Mouse (Mus musculus) neural tube, embryonic 14.5 days (tissue): ENCODE measurements around the gene Ptprs. TPM values are rescaled to one million over a fixed set of nuclear protein-coding genes. Genes with fewer than 3 reads are reported as not detected.
A peak's percentile ranks its signal among the peaks of the same experiment; 100 is the strongest.

Experiments
- ATAC-seq: fragments of 200-750 bp; cut with Nextera tagmentation; 2 replicates; pipeline ENCODE4 v1.8.0; 2017; ENCODE audit warnings: low read depth, mild to moderate bottlenecking, moderate TSS enrichment, moderate library complexity
- H3K27ac ChIP-seq: fragments of 300-500 bp; sonication (generic); 2 replicates; pipeline ENCODE4 v1.5.1; 2014; ENCODE audit warnings: low read depth, mild to moderate bottlenecking, control low read depth, low read length, moderate library complexity, mixed read lengths
- H3K27me3 ChIP-seq: fragments of 300-500 bp; sonication (generic); 2 replicates; pipeline ENCODE4 v1.6.1; 2014; ENCODE audit warnings: low read length; ENCODE audit not compliant: control insufficient read depth, insufficient read depth
- H3K36me3 ChIP-seq: fragments of 300-500 bp; sonication (generic); 2 replicates; pipeline ENCODE4 v1.6.1; 2014; ENCODE audit warnings: low read length, mixed read lengths; ENCODE audit not compliant: control insufficient read depth, insufficient read depth
- H3K4me1 ChIP-seq: fragments of 300-500 bp; sonication (generic); 2 replicates; pipeline ENCODE4 v1.6.1; 2014; ENCODE audit warnings: low read length; ENCODE audit not compliant: control insufficient read depth, insufficient read depth
- H3K4me2 ChIP-seq: fragments of 300-500 bp; sonication (generic); 2 replicates; pipeline ENCODE4 v1.6.1; 2014; ENCODE audit warnings: mild to moderate bottlenecking, low read depth, low read length, control low read depth
- H3K4me3 ChIP-seq: fragments of 300-500 bp; sonication (generic); 2 replicates; pipeline ENCODE4 v1.5.1; 2014; ENCODE audit warnings: low read depth, low read length, control low read depth, mixed read lengths
- H3K9ac ChIP-seq: fragments of 300-500 bp; sonication (generic); replicated peaks from 2 replicates; pipeline ENCODE4 v1.6.1; 2014; ENCODE audit warnings: low read depth, mild to moderate bottlenecking, control low read depth, low read length, mixed read lengths
- H3K9me3 ChIP-seq: fragments of 300-500 bp; sonication (generic); 2 replicates; pipeline ENCODE4 v1.6.1; 2016; ENCODE audit warnings: low read length; ENCODE audit not compliant: control insufficient read depth
- WGBS: fragments of 180-500 bp; shearing (Covaris S2); extraction: QIAGEN DNeasy Blood & Tissue Kit; methylation state at CpG from one replicate; pipeline ENCODE4 v1.1.7; 2014; 5-methylcytosine and 5-hydroxymethylcytosine counted together
- polyA plus RNA-seq: library from polyadenylated mRNA; unstranded; fragments of >200 nt; fragmentation: Nextera tagmentation; extraction: Ambion mirVana; gene quantifications from 2 replicates; pipeline ENCODE4 v1.2.1, GENCODE M21; 2014

Gene Ptprs
- polyA plus RNA-seq, 1 experiment from 2014 or later = 266 TPM

- H3K4me3 ChIP-seq = no peak overlapping the region
- H3K27ac ChIP-seq = no peak overlapping the region
Measured at GRCm38 (mm10) chr17:56499229-56499628, 22.9 kb upstream of the Ptprs start.

GRCm38 (mm10) chr17:56494480-56494879 lies 18.2 kb upstream of the Ptprs start:
- ATAC-seq = no peak
- 71% methylated on average over 2 of the region's 2 CpGs for WGBS

More at GRCm38 (mm10) chr17:56499229-56499628, 22.9 kb upstream of the Ptprs start:
- 48% methylated on average over 5 of the region's 5 CpGs for WGBS
- no peak overlapping the region for H3K4me2 ChIP-seq
- ATAC-seq = no peak
- H3K9ac ChIP-seq = no peak overlapping the region
- H3K9me3 ChIP-seq = no peaks in the 10 kb centered on the region
- no peaks in the 10 kb centered on the region for H3K27me3 ChIP-seq
- H3K36me3 ChIP-seq = no peaks in the 10 kb centered on the region
- peaks cover 4% of the 10 kb centered on the region; the same call in 1 of the 2 replicates for H3K4me1 ChIP-seq

GRCm38 (mm10) chr17:56493841-56494240 lies 17.6 kb upstream of the Ptprs start:
- no peak for ATAC-seq
- H3K4me1 ChIP-seq = no peaks in the 10 kb centered on the region; the same call in 1 of the 2 replicates
- no peak overlapping the region for H3K4me3 ChIP-seq
- no peak overlapping the region for H3K9ac ChIP-seq
- WGBS = 98% methylated on average over 2 of the region's 2 CpGs
- H3K4me2 ChIP-seq = no peak overlapping the region
- peaks cover 3% of the 10 kb centered on the region; the same call in 1 of the 2 replicates for H3K9me3 ChIP-seq
- no peaks in the 10 kb centered on the region for H3K36me3 ChIP-seq
- no peak overlapping the region for H3K27ac ChIP-seq
- no peaks in the 10 kb centered on the region for H3K27me3 ChIP-seq

More at GRCm38 (mm10) chr17:56494480-56494879, 18.2 kb upstream of the Ptprs start:
- Histone ChIP-seq H3K4me3 (no peak overlapping the region), H3K9me3 (peaks cover 3% of the 10 kb centered on the region; the same call in 1 of the 2 replicates), H3K4me1 (peaks cover 4% of the 10 kb centered on the region; the same call in 1 of the 2 replicates), H3K36me3 (no peaks in the 10 kb centered on the region), H3K27me3 (no peaks in the 10 kb centered on the region), H3K9ac (no peak overlapping the region), H3K4me2 (no peak overlapping the region), H3K27ac (no peak overlapping the region)

- no peak overlapping the region for H3K9ac ChIP-seq
- H3K4me1 ChIP-seq = peaks cover 9% of the 10 kb centered on the region
- H3K27me3 ChIP-seq = no peaks in the 10 kb centered on the region
- ATAC-seq = no peak
- H3K4me2 ChIP-seq = no peak overlapping the region
- peaks cover 3% of the 10 kb centered on the region; the same call in 1 of the 2 replicates for H3K9me3 ChIP-seq
- H3K36me3 ChIP-seq = no peaks in the 10 kb centered on the region
- H3K4me3 ChIP-seq = no peak overlapping the region
- no peak overlapping the region for H3K27ac ChIP-seq
- 84% methylated on average over 7 of the region's 7 CpGs for WGBS
Measured at GRCm38 (mm10) chr17:56490438-56491152, 14.3 kb upstream of the Ptprs start.

- H3K27ac ChIP-seq = peak overlapping the region; percentile 72
- no peaks in the 10 kb centered on the region for H3K36me3 ChIP-seq
- no peaks in the 10 kb centered on the region for H3K9me3 ChIP-seq
- H3K4me3 ChIP-seq = no peak overlapping the region
- no peak overlapping the region for H3K4me2 ChIP-seq
- peaks cover 9% of the 10 kb centered on the region for H3K4me1 ChIP-seq
- no peak overlapping the region for H3K9ac ChIP-seq
- 2% methylated on average over 12 of the region's 12 CpGs for WGBS
- H3K27me3 ChIP-seq = no peaks in the 10 kb centered on the region
- ATAC-seq = peak; percentile 74
Measured at GRCm38 (mm10) chr17:56488028-56488427, 11.7 kb upstream of the Ptprs start.

GRCm38 (mm10) chr17:56487441-56487888 lies 11.2 kb upstream of the Ptprs start:
- no peaks in the 10 kb centered on the region for H3K27me3 ChIP-seq
- under 1% methylated on average over 12 of the region's 16 CpGs for WGBS
- no peaks in the 10 kb centered on the region for H3K36me3 ChIP-seq
- peak overlapping the region; percentile 72 for H3K27ac ChIP-seq
- no peaks in the 10 kb centered on the region for H3K9me3 ChIP-seq
- H3K9ac ChIP-seq = no peak overlapping the region
- no peak overlapping the region for H3K4me3 ChIP-seq
- H3K4me2 ChIP-seq = no peak overlapping the region
- ATAC-seq = peak; percentile 82
- H3K4me1 ChIP-seq = peaks cover 9% of the 10 kb centered on the region

GRCm38 (mm10) chr17:56485926-56486325 lies 9.6 kb upstream of the Ptprs start:
- Histone ChIP-seq H3K27me3 (no peaks in the 10 kb centered on the region), H3K9ac (no peak overlapping the region), H3K27ac (no peak overlapping the region), H3K4me2 (no peak overlapping the region), H3K4me3 (no peak overlapping the region), H3K4me1 (peaks cover 9% of the 10 kb centered on the region), H3K9me3 (no peaks in the 10 kb centered on the region), H3K36me3 (no peaks in the 10 kb centered on the region)
- WGBS = 78% methylated on average over 9 of the region's 9 CpGs
- no peak for ATAC-seq

- H3K4me2 ChIP-seq = no peak overlapping the region
- H3K4me3 ChIP-seq = no peak overlapping the region
- H3K9me3 ChIP-seq = no peaks in the 10 kb centered on the region
- no peak for ATAC-seq
- H3K36me3 ChIP-seq = no peaks in the 10 kb centered on the region
- H3K27me3 ChIP-seq = no peaks in the 10 kb centered on the region
- WGBS = 59% methylated on average over 9 of the region's 9 CpGs
- H3K9ac ChIP-seq = no peak overlapping the region
- H3K4me1 ChIP-seq = peaks cover 9% of the 10 kb centered on the region
- H3K27ac ChIP-seq = no peak overlapping the region
Measured at GRCm38 (mm10) chr17:56485118-56485517, 8.8 kb upstream of the Ptprs start.

- 93% methylated on average over 1 of the region's 1 CpGs for WGBS
- Histone ChIP-seq H3K9ac (no peak overlapping the region), H3K9me3 (no peaks in the 10 kb centered on the region), H3K36me3 (no peaks in the 10 kb centered on the region), H3K4me2 (no peak overlapping the region), H3K4me1 (peaks cover under 1% of the 10 kb centered on the region; the same call in 1 of the 2 replicates), H3K27ac (no peak overlapping the region), H3K4me3 (no peak overlapping the region), H3K27me3 (no peaks in the 10 kb centered on the region)
- no peak for ATAC-seq
Measured at GRCm38 (mm10) chr17:56482671-56483070, 6.4 kb upstream of the Ptprs start.
